Mouse (Mus musculus) layer of hippocampus, adult 9-10 months (tissue): ENCODE results near the gene Emb.
"Not testable (repeated sequence)": the region's sequence is repeated elsewhere in the genome, so short reads cannot be mapped to it uniquely, and the experiment has no call there.

Experiments used
- DNase-seq: peaks from one replicate; pipeline ENCODE4 v3.0.0; 2022; ENCODE audit warnings: low spot score

The Emb gene

DNA sequence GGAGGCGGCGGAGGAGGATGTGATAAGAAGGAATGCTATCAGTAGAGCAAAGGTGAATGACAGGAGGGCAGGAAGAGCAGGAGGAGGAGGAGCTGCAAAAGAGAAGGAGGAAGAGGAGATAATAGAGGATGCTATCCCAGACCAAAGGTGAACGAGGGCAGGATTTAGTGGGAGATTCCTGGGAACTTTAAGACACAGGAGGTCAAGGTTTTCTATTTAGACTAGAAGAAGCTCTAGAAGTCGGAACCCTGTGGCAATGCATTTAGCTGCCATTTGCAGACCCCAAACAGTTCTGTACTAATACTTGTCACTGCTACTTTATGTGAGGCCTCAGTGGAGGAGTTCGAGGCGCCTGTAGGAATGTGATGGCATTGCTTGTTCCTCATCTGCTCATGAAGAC lies at the start of gene Emb:
Emb (plus strand) TSS at position 301 of the 400 bp plus-strand sequence.
- DNase-seq, result no peak

DNA sequence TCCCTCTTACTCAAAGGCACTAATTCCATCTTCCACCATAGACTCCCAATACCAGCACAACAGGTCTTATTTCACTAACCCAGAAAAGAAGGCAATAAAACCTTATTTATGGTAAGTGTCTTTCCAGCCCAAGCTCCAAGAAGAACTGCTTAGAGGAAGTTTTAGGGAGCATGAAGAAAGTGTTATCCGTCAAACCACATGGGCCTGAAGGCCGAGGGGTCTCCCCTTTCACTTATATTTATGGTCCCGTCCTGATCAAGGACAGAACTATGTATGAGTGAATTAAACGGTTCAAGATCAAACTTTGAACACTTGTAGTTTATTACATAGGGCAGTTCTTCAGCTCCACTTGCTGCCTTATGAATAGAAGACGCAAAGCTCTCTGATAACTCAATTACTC lies 44.4 kb upstream of the Emb start:
- DNase-seq, result no peak

DNA sequence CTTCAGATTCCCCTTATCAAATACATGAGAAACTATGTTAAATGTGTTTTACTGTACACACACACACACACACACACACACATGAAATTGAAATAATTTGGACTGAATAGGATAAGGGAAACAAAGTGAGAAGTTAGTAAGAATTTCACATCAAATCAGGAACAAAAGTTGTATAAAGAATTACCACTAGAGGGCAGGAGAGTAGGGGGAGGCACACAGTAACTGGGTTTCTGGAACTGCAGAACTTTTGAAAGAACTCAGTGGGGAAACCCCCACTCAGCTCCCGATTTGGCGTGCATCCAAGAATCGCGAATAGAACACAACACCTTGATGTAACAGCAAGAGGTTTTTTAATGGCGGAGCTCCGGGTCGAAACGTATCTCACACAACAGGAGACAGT lies 43.3 kb upstream of the Emb start:
- DNase-seq, result no peak

DNA sequence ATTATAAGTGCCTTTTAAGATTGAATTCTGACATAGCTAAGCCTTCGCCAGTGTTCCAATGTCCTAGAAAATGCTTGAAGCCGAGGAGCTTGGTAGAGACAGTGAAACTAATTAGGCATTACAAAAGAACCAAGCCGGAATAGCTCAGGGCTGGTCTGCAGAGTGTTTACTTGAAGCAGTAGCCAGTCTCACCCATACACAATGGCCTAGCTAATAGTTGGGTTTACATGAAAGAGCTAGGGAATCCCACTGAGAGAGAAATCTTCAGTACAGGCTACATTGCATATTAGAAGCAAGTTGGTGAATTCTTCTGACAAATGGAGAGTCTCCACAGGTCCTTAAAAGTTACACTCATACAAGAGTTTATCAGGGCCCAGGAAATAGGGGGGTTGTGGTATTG lies 27.4 kb upstream of the Emb start:
- DNase-seq, result not testable (repeated sequence)

DNA sequence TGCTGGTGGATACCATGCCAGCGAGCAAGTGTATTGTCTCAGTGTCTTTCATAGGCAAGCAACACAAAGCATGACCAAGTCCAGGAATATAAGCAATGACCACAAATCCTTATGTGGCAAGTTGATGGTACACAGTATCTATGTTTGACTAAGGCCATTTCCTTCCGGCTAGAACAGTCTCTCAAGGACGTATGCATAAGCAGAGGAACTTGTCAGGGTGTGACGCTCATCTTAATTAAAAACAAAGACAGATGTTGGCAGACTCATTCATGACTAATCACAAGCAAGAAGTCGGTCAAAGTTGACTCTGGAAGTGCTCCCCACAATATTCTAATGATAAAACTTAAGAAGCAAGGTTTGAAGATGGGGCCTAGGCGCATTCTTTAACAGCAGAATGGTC lies 25.0 kb upstream of the Emb start:
- DNase-seq, result no peak

DNA sequence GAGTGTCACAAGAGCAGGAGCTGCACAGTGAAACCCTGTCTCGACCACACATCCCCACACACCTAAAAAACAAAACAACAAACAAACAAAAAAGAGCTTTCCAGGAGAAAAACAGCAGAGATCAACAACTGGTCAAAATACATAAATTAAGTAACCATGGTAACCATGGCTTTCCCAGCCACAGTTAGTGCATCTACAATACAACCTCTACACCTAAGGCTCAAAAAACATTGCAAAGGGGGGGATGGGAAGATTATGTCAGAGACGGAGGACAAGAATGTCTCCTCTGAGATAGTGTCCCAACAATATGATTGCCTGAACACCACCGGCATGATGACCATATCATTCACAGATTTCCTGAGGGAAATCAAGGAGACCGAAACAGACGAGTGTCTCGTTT lies 23.0 kb upstream of the Emb start:
- no peak for DNase-seq

DNA sequence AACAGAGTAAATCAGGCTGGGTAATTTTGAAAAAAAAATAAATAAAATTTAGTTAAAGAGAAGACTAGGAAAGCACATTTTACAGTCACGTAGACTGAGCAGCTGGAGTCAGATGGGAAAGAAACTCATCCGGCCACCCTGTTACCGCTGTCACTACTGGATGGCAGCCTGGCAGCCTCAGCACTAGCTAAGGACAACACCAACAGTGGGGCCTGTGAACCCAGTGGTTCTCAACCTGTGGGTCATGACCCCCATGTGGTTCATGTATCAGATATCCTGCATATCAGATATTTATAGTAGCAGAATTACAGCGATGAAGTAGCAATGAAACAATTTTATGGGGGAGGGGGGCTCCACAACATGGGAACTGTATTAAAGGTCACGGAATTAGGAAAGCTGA lies 16.2 kb upstream of the Emb start:
- no peak for DNase-seq

DNA sequence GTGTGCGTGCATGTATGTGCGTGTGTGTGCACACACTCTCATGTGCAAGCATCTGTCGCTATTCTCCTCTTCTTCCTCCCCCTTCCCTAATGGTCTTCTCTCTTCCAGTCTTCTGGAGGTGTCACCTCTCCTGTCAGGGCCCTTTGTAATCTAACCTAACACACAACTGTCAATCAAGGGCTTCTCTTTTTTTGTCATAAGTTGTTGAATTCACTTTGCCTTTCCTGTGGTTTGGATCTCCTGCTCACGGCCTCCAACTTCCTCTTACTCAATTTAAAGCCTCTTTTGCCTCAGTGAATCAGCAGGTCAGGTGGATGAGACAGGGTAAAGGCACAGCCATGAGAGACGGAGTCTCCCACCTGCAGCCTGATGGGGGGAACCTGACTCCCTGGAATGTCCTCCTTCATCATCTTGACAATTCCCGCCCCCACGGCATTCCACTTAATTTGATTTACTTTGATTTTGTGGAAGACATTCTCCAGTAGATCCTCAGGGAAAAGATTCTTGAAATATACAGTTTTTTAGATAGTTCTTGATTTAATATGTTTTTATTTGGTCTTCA lies 14.8 kb upstream of the Emb start:
- DNase-seq, result no peak

DNA sequence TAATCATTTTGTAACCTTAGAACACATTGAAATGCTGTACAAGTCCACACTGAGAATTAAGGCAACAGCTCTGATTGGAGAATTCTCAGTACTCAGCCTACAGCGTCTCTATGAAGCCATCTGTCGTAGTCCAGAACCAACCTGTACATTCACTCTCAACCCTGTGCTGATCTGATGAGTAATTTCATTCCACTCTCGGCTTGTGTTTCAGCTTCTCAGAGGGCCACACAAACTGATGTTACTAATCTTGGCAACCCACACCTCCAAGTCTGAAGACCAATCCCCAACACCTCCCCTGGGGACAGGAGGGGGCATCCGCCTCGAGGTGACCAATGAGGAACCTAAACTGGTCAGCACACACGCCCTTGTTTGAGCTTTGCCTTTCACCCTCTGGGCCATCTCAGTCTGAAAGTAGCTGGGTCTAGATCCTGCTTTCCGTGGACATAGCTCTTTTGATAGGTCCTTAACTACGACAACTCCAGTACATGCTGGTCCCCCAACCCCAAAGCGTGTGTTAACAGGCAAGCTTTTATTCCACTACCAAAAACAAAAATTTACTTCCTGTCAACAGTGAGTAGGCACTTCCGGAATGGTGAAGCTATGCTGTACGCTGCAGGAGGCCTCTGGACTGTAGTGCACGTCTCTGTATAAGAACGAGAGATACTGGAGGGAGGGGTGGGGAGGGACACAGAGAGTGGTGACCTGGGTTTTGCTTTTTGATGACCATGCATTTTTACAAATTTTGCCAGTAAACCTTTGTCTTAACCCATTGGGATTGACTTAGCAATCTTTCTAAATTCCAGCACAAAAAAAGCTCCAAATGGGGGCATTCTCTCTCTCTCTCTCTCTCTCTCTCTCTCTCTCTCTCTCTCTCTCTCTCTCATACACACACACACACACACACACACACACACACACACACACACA lies 12.5 kb upstream of the Emb start:
- no peak for DNase-seq

DNA sequence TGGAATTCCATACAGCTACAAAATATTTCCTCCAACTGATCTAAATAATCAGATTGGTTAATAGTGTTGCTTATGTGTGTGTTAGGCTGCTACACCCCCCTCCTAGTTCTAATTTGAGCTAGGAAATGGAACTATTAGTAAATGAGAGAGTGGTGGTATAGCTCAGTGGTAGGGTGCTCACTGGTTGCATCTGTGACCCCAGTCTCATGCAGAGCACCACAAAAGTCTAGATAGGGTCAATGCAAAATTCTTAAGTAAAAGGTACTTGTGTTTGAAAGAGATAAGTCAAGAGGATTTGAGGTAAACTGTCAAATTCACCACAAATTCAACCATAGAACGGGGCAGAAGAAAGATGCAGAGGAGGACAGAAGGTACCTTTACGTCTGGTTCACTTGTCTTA lies 10.7 kb upstream of the Emb start:
- DNase-seq, result no peak

DNA sequence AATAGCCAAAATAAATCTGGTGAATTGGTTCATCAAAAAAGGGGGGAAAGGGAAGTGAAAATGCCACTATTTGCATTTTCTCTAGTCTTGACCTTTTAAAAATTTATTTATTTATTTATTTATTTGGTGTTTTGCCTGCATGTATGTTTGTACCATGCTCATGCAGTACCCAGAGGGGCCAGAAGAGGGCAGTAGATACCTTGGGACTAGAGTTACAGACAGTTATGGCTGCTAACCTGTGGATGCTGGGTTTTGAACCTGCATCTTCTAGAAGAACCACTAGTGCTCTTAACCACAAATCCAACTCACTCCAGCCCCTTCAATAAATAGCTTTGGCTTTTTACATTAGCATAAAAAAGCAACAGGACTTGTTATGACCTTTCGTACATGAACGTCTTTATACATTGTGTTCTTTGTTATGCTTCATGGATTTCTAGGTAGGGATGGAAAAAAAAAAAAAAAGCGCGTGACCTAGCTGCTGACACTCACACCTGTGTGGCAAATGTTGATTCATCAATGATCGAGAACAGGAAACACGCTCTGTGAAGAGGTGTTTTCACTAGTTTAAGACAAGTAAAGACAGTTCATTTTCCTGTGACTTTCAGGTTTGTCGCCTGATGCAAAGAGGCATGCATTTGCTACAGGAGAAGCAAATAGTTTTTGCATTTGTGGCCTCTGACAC lies 9.8 kb upstream of the Emb start:
- peak; percentile 69 for DNase-seq

DNA sequence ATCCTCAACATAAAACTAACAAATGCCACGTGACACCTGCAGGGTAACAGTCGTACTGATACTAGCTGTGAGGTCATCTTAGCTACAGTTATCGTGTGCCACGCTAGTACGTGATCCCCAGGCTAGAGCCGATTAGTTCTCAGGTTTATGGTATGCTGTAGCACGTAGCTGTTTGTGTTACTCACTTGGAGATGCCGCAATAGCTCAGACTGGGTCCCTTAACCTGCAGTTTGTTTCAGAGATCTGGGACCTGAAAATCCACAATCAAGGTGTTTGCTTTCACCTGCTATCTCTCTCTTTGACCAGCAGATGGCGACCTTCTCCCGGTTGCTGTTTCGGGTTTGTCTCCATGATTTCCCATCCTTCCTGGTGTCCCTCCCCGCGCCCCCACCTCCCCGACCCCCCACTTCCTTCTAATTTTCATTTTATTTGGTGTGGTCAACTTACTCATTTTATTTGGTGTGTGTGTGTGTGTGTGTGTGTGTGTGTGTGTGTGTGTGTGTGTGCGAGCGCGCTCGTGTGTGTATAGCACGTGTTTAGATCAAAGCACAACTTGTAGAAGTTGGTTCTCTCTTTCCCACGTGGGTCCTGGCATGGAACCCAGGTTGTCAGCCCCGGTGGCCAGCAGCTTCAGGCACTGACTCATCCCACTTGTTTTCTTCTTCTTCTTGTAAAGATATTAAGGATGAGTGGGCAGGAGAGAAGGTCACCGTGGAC lies 5.4 kb upstream of the Emb start:
- DNase-seq, result no peak

DNA sequence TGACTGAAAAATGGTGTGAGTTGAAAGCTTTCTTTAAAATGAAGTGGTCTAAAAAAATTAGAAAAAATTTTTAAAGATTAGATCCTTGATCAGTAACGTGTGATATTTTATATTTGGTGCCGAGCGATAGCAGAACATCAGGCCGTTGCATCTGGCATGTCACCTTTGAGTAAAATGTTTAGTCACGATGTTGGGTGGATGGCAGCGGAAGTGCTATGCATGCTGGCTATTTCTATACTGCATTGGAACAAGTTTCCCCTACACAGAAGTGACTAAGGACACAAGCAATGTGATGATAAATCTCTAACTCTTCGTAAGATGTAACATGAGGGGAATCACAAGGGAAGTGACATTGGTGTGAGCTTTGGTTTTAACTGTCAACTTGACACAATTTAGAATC lies 3.7 kb upstream of the Emb start:
- no peak for DNase-seq

DNA sequence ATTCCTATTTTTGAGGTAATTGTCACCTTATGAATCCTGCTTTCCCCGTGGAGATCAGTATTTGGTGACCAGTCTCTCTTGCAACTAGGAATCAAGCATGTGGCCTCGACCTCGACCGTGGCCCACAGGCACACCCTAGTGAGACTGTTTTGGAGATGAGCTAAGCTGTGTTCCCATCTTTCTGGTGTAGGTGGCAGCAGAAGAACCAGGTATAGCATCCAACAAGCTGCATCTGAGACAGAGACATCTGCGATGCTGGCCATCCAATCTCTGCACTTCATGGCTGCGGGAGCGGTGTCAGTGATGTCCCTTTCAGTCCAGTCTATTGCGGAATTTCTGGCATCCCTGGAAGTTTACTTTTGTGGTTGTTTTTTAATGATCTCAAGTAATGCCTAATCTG lies 2.3 kb upstream of the Emb start:
- no peak for DNase-seq

DNA sequence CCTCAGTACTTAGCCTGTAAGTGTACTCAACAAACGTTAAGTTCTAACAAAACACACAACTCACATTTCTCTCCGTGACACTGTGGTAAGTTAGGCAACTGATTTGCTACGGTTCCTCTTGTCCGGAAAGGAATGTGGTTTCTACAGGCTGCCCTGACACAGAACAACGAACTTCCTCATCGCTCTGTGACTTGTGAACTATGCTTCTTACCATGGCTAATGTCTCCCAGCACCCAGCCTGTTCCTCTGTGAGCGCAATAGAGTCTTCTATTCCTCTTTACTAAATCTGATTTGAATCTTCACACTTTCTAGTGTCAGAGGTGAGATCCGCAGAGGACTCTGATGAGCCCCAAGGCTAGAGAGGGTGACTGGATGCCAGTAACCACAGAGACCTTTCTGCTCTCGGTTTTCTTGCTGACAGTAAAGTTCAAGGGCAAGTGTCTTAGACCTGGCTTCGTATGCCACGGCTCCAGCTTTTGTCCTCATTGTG lies 3.1 kb downstream of the Emb start:
- no peak for DNase-seq

DNA sequence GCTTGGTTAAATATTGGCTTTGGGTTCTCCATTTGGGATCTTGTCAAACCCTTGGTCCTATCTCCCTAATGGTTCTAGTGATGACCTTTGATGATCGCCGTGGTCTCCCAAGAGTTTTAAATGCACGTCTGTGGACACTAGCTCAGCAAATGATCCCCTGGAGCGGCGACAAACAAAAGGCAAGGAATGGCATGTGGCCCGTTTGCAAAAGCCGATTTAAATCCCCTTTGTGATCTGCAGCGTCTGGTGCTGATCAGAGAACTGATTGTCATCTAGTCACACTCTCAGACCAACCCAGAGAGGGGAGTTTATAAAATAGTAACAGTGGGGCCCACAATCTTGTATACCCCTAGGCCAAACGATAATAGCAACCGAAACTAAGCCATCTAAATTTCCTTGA lies 7.1 kb downstream of the Emb start:
- DNase-seq, result no peak

DNA sequence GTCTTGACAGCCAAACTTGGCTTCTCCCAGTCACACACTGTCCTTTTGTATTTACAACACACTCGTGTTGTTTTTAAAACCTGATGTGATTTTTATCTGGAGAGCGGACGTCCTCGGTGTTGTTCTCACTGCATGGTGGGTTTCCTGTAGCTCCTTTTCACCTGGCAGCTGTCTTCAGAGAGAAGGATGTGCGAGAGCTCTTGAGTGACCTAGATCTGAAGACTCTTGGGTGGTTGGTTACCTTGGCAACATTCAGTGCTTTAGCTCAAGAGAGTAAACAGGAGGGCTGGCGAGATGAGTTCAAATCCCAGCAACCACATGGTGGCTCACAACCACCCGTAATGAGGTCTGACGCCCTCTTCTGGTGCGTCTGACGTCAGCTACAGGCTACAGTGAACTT lies 7.8 kb downstream of the Emb start:
- no peak for DNase-seq

DNA sequence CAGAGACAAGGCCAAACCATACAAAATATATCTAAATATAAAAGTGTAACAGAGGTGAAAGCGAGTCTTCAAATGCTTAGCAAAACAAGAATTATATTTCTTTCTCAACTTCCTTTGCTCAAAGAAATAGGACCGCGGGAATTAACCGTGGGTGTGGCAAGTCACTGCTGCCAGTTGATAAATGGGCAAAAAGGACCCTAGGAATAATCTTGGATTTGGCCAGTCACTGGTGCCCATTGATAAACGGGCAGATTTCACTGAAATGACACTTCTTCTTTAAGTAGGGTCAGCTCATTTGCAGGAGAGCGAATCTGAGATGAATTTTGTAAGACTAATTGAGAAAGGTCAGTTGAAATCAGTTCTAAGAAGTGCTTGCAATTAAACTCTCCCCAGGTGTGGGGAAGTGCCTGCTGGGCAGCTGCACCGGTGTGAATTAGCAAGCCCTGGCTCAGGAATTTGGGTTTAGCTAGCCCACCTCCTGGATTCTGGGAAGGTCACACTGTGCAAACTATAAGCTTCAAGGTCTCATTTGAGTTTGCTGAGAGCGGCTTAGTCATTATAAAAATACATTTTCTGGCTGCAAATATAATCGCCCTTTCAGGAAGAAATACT lies 8.5 kb downstream of the Emb start:
- DNase-seq, result no peak

DNA sequence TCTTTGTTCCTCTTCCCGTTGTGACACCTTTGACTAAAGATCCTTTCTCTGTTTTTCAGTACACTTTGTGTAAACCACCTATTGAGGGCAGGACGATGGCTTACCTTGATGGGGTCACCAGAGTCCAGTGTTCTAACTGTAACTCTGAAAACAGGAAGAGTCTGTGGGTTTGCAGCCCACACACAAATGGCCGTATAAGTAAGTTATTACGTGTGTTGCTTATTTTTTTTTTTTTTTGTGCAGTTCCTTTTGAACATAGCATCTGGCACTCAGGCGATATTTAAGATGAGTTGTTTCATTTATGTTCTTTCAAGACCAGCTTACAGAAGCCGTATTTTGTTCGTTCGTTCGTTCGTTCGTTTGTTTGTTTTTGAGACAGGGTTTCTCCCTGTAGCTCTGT lies 9.3 kb downstream of the Emb start:
- no peak for DNase-seq

DNA sequence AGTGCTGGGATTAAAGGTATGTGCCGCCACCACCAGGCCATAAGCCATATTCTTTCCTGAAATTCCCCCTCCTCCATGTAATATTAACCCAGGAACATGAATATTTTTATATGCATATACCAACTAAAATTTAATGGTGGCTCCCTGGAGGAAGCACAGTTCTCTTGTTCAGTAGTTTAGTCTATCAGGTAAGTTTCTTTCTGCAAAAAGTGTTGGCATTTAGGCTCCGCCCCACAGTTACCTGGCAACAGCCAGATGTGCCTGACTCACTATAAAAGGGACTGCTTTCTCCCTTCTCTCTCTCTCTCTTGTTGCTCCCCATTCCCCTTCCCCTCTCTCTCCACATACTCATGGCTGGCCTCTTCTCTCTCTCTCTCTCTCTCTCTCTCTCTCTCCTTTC lies 9.8 kb downstream of the Emb start:
- DNase-seq, result no peak

DNA sequence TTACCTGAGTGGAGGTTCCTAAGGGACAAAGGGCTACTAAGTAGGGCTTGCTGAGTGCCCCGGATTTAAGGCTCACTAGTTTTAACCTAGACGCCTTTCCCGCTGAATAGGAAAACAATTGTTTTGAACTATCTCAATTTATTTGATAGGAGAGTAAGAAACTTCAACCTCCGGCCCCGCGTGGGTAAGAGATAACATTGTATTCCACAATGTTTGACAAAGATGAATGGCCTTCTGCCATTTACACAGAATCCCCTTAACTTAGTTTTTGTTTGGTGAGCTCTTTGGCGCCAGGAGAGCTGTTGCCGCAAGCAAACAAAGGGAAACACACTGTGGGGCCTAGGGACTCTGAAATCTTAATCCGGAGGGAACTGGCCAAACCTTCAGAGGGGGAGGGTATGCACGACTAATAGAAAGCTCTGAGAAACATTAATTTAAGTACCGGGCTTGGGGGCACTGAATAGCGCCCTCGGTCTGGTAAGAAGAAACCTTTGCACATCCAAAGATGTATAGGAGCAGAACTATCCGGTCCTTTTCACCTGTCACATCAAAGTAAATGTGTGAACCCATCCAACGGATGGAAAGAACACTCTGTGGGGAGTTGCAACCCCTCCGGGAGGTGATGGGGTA lies 11.7 kb downstream of the Emb start:
- no peak for DNase-seq
